Mouse (Mus musculus) kidney, postnatal 0 days (tissue): ENCODE results near the gene Rab26. TPM values are rescaled to one million over a fixed set of nuclear protein-coding genes. Genes with fewer than 3 reads are reported as not detected.

Experiments
- ATAC-seq: fragments of 200-750 bp; cut with Nextera tagmentation; replicated peaks from 2 replicates; pipeline ENCODE4 v1.8.0; 2017; ENCODE audit warnings: low read depth, moderate number of reproducible peaks, moderate TSS enrichment, moderate library complexity; ENCODE audit not compliant: low FRiP score
- DNase-seq: peaks from one replicate; pipeline ENCODE4 v3.0.0-alpha.2; 2016; ENCODE audit warnings: low spot score
- H3K27ac ChIP-seq: fragments of 300-500 bp; sonication (generic); 2 replicates; pipeline ENCODE4 v1.5.1; 2014; ENCODE audit warnings: mild to moderate bottlenecking
- H3K27me3 ChIP-seq: fragments of 300-500 bp; sonication (generic); 2 replicates; pipeline ENCODE4 v1.6.1; 2014; ENCODE audit warnings: low read length, mixed read lengths; ENCODE audit not compliant: insufficient read depth
- H3K36me3 ChIP-seq: fragments of 300-500 bp; sonication (generic); 2 replicates; pipeline ENCODE4 v1.6.1; 2014; ENCODE audit warnings: low read length, mixed read lengths; ENCODE audit not compliant: insufficient read depth
- H3K4me1 ChIP-seq: fragments of 300-500 bp; sonication (generic); replicated peaks from 2 replicates; pipeline ENCODE4 v1.6.1; 2014; ENCODE audit warnings: antibody characterized with exemption, low read length, mixed read lengths; ENCODE audit not compliant: insufficient read depth
- H3K4me2 ChIP-seq: fragments of 300-500 bp; sonication (generic); 2 replicates; pipeline ENCODE4 v1.6.1; 2014; ENCODE audit warnings: mild to moderate bottlenecking, low read length, moderate library complexity, mixed read lengths
- H3K4me3 ChIP-seq: fragments of 300-500 bp; sonication (generic); replicated peaks from 2 replicates; pipeline ENCODE4 v1.5.1; 2014; ENCODE audit warnings: low read depth, low read length
- H3K9ac ChIP-seq: fragments of 300-500 bp; sonication (generic); 2 replicates; pipeline ENCODE4 v1.6.1; 2014; ENCODE audit warnings: low read depth, low read length
- H3K9me3 ChIP-seq: fragments of 300-500 bp; sonication (generic); replicated peaks from 2 replicates; pipeline ENCODE4 v1.6.1; 2016; ENCODE audit warnings: low read length, inconsistent platforms, mixed read lengths
- CTCF ChIP-seq: IDR thresholded peaks from 2 replicates; pipeline ENCODE4 v1.5.1; 2016; ENCODE audit warnings: antibody characterized with exemption, low read depth, mild to moderate bottlenecking, moderate library complexity
- WGBS: fragments of 180-500 bp; shearing (Covaris S2); extraction: QIAGEN DNeasy Blood & Tissue Kit; methylation state at CpG from one replicate; pipeline ENCODE4 v1.1.7; 2014; 5-methylcytosine and 5-hydroxymethylcytosine counted together
- polyA plus RNA-seq: library from polyadenylated mRNA; unstranded; fragments of >200 nt; fragmentation: Nextera tagmentation; extraction: Ambion mirVana; gene quantifications from 2 replicates; pipeline ENCODE4 v1.2.1, GENCODE M21; 2015

Gene Rab26
- polyA plus RNA-seq, 1 experiment from 2014 or later, result 3.5 TPM

DNA sequence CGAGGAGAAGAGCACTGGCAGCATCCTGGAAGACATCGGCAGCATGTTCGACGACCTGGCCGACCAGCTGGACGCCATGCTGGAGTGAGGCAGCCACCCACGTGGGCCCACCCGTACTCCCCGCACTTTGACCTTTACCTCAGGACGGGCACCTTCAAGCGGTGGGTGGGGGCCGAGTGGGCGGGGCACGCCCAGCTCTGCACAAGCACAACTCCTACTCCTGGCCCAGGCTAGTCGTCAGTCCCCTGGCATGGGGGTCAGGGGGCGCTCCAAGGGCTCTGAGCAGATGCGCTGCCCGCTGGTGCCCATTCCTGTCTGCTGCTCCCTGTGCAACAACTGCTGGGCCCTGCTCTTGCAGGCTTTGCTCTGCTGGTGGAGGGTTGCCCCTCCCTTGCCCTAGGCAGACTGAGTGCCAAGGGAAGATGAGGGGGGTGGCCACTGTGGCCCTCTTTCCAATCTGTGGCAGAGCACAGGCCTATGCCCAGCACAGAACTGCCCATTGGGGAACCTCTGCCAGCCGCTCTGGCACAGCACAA lies 26.8 kb downstream of the Rab26 start:
- 44% methylated on average over 19 of the region's 19 CpGs for WGBS
- no peak overlapping the region for H3K27ac ChIP-seq
- peak; percentile 12; the same call in 1 of the 2 replicates for ATAC-seq

DNA sequence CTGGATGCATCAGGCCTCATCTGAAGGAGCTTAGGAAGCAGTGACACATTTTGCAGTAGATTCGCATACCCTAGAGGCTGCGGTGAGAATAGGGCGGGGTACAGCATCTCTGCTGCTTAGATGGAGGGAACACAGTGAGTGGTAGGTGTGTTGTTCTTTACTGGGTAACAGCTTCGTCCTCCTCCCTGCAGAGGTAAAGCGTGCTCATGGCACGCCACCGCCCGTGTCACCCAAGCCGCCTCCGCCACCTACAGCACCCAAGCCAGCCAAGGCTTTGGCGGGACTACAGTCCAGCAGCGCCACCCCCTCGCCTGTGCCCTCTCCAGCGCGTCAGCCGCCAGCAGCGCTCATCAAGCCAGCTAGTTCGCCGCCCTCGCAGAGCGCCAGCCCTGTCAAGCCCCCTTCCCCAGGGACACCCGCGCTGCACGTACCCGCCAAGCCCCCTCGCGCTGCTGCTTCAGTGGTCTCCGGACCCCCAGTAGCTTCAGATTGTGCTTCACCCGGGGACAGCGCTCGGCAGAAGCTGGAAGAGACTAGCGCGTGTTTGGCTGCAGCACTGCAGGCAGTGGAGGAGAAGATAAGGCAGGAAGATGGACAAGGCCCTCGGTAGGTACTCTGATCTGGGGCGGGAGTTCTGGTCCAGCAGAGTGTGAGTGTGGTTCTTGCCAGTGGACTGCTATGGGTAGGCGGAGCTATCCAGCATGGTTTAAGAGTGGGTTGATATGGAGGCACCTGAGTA lies 27.5 kb downstream of the Rab26 start:
- 25% methylated on average over 36 of the region's 36 CpGs for WGBS
- Histone ChIP-seq H3K4me3 (no peak overlapping the region), H3K4me2 (peak overlapping the region; percentile 44), H3K36me3 (peaks cover 36% of the 10 kb centered on the region), H3K9ac (no peak overlapping the region), H3K27ac (no peak overlapping the region), H3K27me3 (no peaks in the 10 kb centered on the region), H3K4me1 (no peaks in the 10 kb centered on the region), H3K9me3 (no peaks in the 10 kb centered on the region)
- DNase-seq, result no peak
- peak; percentile 35; the same call in 1 of the 2 replicates for ATAC-seq
- no peak for TF ChIP-seq CTCF

More for the DNA sequence above, 26.8 kb downstream of the Rab26 start:
- Histone ChIP-seq H3K4me2 (no peak overlapping the region), H3K9ac (0 out of 2 replicates have a peak overlapping the region, but pooled peaks have one; percentile 8), H3K4me1 (no peaks in the 10 kb centered on the region), H3K9me3 (no peaks in the 10 kb centered on the region), H3K4me3 (no peak overlapping the region), H3K27me3 (no peaks in the 10 kb centered on the region), H3K36me3 (peaks cover 43% of the 10 kb centered on the region)
- TF ChIP-seq CTCF, result no peak
- DNase-seq, result no peak

DNA sequence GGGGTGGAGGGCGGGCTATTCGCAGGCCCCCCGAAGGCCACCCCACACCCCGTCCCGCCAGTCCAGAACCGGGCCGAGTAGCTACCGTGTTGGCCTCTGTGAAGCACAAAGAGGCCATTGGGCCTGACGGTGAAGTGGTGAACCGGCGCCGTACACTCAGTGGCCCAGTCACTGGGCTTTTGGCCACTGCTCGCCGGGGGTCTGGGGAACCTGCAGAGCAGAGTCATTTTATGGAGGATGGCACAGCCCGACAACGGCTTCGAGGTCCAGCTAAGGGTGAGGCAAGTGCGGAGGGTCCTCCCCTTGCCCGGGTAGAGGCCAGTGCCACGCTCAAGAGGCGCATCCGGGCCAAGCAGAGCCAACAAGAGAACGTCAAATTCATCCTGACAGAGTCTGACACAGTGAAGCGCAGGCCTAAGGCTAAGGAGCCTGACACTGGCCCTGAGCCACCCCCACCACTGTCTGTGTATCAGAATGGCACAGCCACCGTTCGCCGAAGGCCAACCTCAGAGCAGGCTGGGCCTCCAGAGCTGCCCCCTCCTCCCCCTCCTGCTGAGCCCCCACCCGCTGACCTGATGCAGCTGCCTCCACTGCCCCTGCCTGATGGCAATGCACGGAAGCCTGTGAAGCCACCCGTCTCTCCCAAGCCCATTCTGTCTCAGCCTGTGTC lies 28.6 kb downstream of the Rab26 start:
- H3K4me3 ChIP-seq, result no peak overlapping the region
- H3K27me3 ChIP-seq, result no peaks in the 10 kb centered on the region
- no peak overlapping the region for H3K27ac ChIP-seq
- H3K36me3 ChIP-seq, result peaks cover 25% of the 10 kb centered on the region
- no peak for TF ChIP-seq CTCF
- ATAC-seq (no peak), DNase-seq (no peak)
- WGBS, result 91% methylated on average over 30 of the region's 30 CpGs
- H3K4me1 ChIP-seq, result no peaks in the 10 kb centered on the region
- no peak overlapping the region for H3K9ac ChIP-seq
- H3K4me2 ChIP-seq, result no peak overlapping the region
- H3K9me3 ChIP-seq, result no peaks in the 10 kb centered on the region

DNA sequence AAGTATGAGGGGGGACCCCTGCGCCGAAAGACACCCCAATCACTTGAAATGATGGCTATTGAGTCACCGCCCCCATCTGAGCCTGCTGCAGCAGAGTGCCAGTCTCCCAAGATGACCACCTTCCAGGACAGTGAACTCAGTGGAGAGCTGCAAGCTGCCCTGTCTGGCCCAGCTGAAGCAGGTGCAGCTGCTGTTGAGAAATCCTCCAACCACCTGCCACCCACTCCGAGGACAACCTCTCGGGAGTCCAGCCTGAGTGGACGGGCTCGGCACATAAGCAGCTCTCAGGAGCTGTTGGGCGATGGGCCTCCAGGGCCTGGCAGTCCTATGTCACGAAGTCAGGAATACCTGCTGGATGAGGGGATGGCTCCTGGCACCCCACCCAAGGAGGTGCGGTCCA lies 29.9 kb downstream of the Rab26 start:
- WGBS, result 91% methylated on average over 10 of the region's 10 CpGs
- DNase-seq (no peak), ATAC-seq (no peak)
- Histone ChIP-seq H3K36me3 (peaks cover 12% of the 10 kb centered on the region; the same call in 1 of the 2 replicates), H3K4me1 (no peaks in the 10 kb centered on the region), H3K9ac (no peak overlapping the region), H3K27ac (no peak overlapping the region), H3K4me2 (no peak overlapping the region), H3K27me3 (no peaks in the 10 kb centered on the region), H3K9me3 (no peaks in the 10 kb centered on the region), H3K4me3 (no peak overlapping the region)
- no peak for TF ChIP-seq CTCF

- peak; percentile 39; the same call in 1 of the 2 replicates for TF ChIP-seq CTCF
- Histone ChIP-seq H3K4me1 (no peaks in the 10 kb centered on the region), H3K9ac (no peak overlapping the region), H3K4me2 (no peak overlapping the region), H3K36me3 (no peaks in the 10 kb centered on the region), H3K9me3 (no peaks in the 10 kb centered on the region), H3K27me3 (no peaks in the 10 kb centered on the region), H3K27ac (no peak overlapping the region), H3K4me3 (no peak overlapping the region)
- 35% methylated on average over 11 of the region's 11 CpGs for WGBS
- ATAC-seq, result no peak
- DNase-seq, result no peak
These were observed 31.8 kb downstream of the Rab26 start for GRCm38 (mm10) chr17:24502208-24502607.

DNA sequence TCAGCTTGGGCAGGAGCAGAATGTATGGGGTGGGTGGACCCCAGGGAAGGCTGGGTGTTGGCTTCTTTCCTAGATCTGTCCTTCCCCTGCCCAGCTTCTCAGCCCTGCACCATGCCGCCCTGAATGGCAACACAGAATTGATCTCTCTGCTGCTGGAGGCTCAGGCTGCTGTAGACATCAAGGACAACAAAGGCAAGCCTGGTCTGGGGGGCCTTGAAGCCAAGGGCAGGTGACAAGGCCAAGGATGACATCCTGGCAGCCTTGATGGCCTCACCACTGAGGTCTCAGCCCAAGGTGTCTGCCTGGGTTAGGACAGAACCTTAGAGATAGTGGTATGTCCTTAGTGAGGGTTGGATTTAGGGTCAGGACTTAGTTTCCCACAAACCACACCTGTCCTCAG lies 38.0 kb downstream of the Rab26 start:
- H3K4me2 ChIP-seq, result no peak overlapping the region
- H3K27me3 ChIP-seq, result no peaks in the 10 kb centered on the region
- no peak for TF ChIP-seq CTCF
- ATAC-seq, result no peak
- no peaks in the 10 kb centered on the region for H3K9me3 ChIP-seq
- no peak for DNase-seq
- H3K36me3 ChIP-seq, result no peaks in the 10 kb centered on the region
- no peak overlapping the region for H3K27ac ChIP-seq
- H3K4me3 ChIP-seq, result no peak overlapping the region
- 0 out of 2 replicates have a peak overlapping the region, but pooled peaks have one; percentile 18 for H3K9ac ChIP-seq
- H3K4me1 ChIP-seq, result no peaks in the 10 kb centered on the region
- WGBS, result 76% methylated on average over 1 of the region's 1 CpGs
